ENCODE assay signal across 25 mouse cellular contexts in the genomic region with DNA sequence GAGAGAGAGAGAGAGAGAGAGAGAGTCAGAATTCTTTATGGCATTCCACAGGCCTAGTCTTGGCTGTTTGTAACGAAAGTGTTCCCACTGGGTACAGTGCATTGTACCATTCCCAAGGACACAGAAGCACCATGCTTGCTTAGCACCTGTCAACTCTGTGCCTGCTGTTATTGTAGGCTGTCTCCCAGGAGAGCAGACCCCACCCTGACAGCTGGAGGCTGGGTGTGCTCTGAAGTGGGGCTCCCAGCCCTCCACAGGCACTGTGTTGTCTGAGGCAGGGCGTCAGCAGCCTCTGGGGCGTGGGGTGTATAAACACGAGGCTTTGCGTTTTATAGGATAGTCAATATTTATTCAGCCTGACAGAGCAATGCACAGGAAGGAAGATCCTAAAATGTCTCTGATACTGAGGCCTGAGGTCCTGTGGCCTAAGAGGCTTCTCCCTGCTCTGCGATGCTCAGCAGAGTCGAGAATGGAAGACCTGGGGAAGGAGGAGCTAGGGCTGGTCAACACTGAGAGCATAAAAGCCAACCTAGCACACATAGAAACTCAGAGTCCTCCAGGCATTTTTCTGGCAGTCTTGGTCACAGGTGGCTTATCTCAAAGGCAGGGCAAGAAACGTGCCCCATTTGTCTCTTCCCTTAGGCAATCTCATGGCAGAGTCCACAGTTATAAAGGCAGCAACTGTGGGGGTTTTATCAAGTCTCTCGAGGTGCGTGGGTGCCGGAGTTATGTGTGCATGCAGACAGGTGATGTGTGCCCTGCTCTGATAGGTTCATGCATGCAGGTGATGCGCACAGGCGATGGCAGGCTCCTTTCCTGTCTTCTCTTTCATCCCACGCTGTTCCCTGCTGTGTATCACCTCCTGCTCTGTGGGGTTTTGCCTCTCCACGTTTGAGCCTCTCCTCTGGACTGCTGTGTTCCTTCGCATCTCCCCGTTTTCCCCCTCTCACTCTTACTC.
DNase-seq lines count a peak whose midpoint lies in the region; ATAC-seq and TF ChIP-seq lines count a peak whose summit lies in the region.
"Had no signal": no experiment of that assay in that cellular context is flagged by ENCODE, and none has a peak within 500 bp of the region (broad histone marks: within the 10 kb centered on the region; RNA-seq: fewer than 3 reads in every experiment).

No protein-coding gene starts in this region.

- H3K36me3 ChIP-seq in embryonic facial prominence, embryonic 14.5 days (ENCODE audit: control insufficient read depth, insufficient read depth, low read length): no peaks in the 10 kb centered on the region
- no peaks in the 10 kb centered on the region for H3K36me3 ChIP-seq in embryonic facial prominence, embryonic 10.5 days (replicated peaks)
- H3K36me3 ChIP-seq in limb, embryonic 14.5 days (ENCODE audit: control insufficient read depth, insufficient read depth, low read length): no peaks in the 10 kb centered on the region
- no peaks in the 10 kb centered on the region for H3K36me3 ChIP-seq in limb, embryonic 10.5 days
- no peaks in the 10 kb centered on the region for H3K36me3 ChIP-seq in intestine, embryonic 14.5 days (ENCODE audit: control insufficient read depth, insufficient read depth, low read length)
- no peaks in the 10 kb centered on the region for H3K36me3 ChIP-seq in myocyte (ENCODE audit: control insufficient read depth, insufficient read depth)
- H3K36me3 ChIP-seq: hindbrain, embryonic 12.5 days; liver, embryonic 15.5 days; midbrain, embryonic 10.5 days; midbrain, embryonic 15.5 days had no signal

- no peaks in the 10 kb centered on the region for H3K79me2 ChIP-seq in myocyte (ENCODE audit: control insufficient read depth, insufficient read depth)

- H3K27ac ChIP-seq in embryonic facial prominence, embryonic 14.5 days (replicated peaks; ENCODE audit: low read depth, low read length): no peak overlapping the region
- H3K27ac ChIP-seq in embryonic facial prominence, embryonic 10.5 days (replicated peaks): no peak overlapping the region
- no peak overlapping the region for H3K27ac ChIP-seq in limb, embryonic 14.5 days (replicated peaks; ENCODE audit: low read depth, low read length)
- H3K27ac ChIP-seq in limb, embryonic 10.5 days: no peak overlapping the region
- no peak overlapping the region for H3K27ac ChIP-seq in intestine, embryonic 14.5 days (ENCODE audit: low read depth)
- H3K27ac ChIP-seq: forebrain, embryonic 13.5 days; hindbrain, embryonic 12.5 days; layer of hippocampus, adult 2 months; liver, embryonic 15.5 days; midbrain, embryonic 10.5 days; midbrain, embryonic 15.5 days had no signal

- peak; percentile 33 for DNase-seq in embryonic facial prominence, embryonic 14.5 days (ENCODE audit: low spot score)
- no peak for DNase-seq in embryonic facial prominence, embryonic 10.5 days (ENCODE audit: low spot score)
- DNase-seq in limb, embryonic 14.5 days (ENCODE audit: low spot score): peak; percentile 7
- DNase-seq in limb, embryonic 10.5 days (ENCODE audit: low spot score): no peak
- no peak for DNase-seq in intestine, embryonic 14.5 days (ENCODE audit: low spot score)
- DNase-seq in lung, postnatal 4 days: no peak
- no peak for DNase-seq in cerebellum, postnatal 4 days (ENCODE audit: low spot score in 2 of 2)
- DNase-seq: adrenal gland, adult 8-10 months; cerebellum, adult 8-10 months; cerebellum, postnatal 36 days; gastrocnemius, postnatal 14 days; heart, postnatal 36 days; kidney, adult 2 months; kidney, postnatal 14 days; lung, embryonic 14.5 days; lung, postnatal 14 days had no signal

- no peak overlapping the region for H3ac ChIP-seq in myocyte (ENCODE audit: control insufficient read depth, insufficient read length)

- peak; percentile 80; the same call in 1 of the 2 replicates for ATAC-seq in embryonic facial prominence, embryonic 14.5 days (ENCODE audit: low read depth)
- ATAC-seq in limb, embryonic 14.5 days (ENCODE audit: low FRiP score, low read depth): no peak
- ATAC-seq in intestine, embryonic 14.5 days (replicated peaks; ENCODE audit: low FRiP score, low TSS enrichment, low read depth): peak; percentile 74
- ATAC-seq: forebrain, embryonic 13.5 days; midbrain, embryonic 15.5 days had no signal

- no peak overlapping the region for H3K9ac ChIP-seq in embryonic facial prominence, embryonic 14.5 days (ENCODE audit: low read depth, low read length)
- H3K9ac ChIP-seq in limb, embryonic 14.5 days (ENCODE audit: low read depth, low read length, severe bottlenecking): no peak overlapping the region
- H3K9ac ChIP-seq in intestine, embryonic 14.5 days (ENCODE audit: low read length): no peak overlapping the region
- H3K9ac ChIP-seq: forebrain, embryonic 13.5 days; hindbrain, embryonic 12.5 days; liver, embryonic 15.5 days; lung, embryonic 14.5 days; midbrain, embryonic 15.5 days had no signal

- WGBS in embryonic facial prominence, embryonic 14.5 days: 72% methylated on average over 17 of the region's 17 CpGs
- WGBS in embryonic facial prominence, embryonic 10.5 days: 78% methylated on average over 17 of the region's 17 CpGs
- 71% methylated on average over 17 of the region's 17 CpGs for WGBS in limb, embryonic 14.5 days
- WGBS in limb, embryonic 10.5 days: 76% methylated on average over 17 of the region's 17 CpGs
- 52% methylated on average over 17 of the region's 17 CpGs for WGBS in intestine, embryonic 14.5 days

- H3K27me3 ChIP-seq in embryonic facial prominence, embryonic 14.5 days (replicated peaks; ENCODE audit: control insufficient read depth, insufficient read depth, low read length): no peaks in the 10 kb centered on the region
- no peaks in the 10 kb centered on the region for H3K27me3 ChIP-seq in embryonic facial prominence, embryonic 10.5 days (replicated peaks; ENCODE audit: low read depth, poor library complexity, severe bottlenecking)
- H3K27me3 ChIP-seq in limb, embryonic 14.5 days (ENCODE audit: control insufficient read depth, insufficient read depth, low read length): no peaks in the 10 kb centered on the region
- H3K27me3 ChIP-seq in limb, embryonic 10.5 days (ENCODE audit: low read depth, poor library complexity, severe bottlenecking): no peaks in the 10 kb centered on the region
- no peaks in the 10 kb centered on the region for H3K27me3 ChIP-seq in intestine, embryonic 14.5 days (replicated peaks; ENCODE audit: control insufficient read depth, insufficient read depth, low read length)
- H3K27me3 ChIP-seq in myocyte (ENCODE audit: control insufficient read depth, insufficient read depth, insufficient read length): no peaks in the 10 kb centered on the region
- H3K27me3 ChIP-seq: CH12.LX; forebrain, embryonic 13.5 days; hindbrain, embryonic 12.5 days; liver, embryonic 15.5 days; midbrain, embryonic 15.5 days had no signal

- no peaks in the 10 kb centered on the region for H3K9me3 ChIP-seq in embryonic facial prominence, embryonic 14.5 days (ENCODE audit: control insufficient read depth, low read length)
- no peaks in the 10 kb centered on the region for H3K9me3 ChIP-seq in embryonic facial prominence, embryonic 10.5 days
- no peaks in the 10 kb centered on the region for H3K9me3 ChIP-seq in limb, embryonic 14.5 days (ENCODE audit: control insufficient read depth, low read length)
- H3K9me3 ChIP-seq in limb, embryonic 10.5 days (replicated peaks): no peaks in the 10 kb centered on the region
- H3K9me3 ChIP-seq in intestine, embryonic 14.5 days (ENCODE audit: control insufficient read depth, low read length): no peaks in the 10 kb centered on the region
- H3K9me3 ChIP-seq: forebrain, embryonic 13.5 days; hindbrain, embryonic 12.5 days; liver, embryonic 15.5 days; midbrain, embryonic 10.5 days; midbrain, embryonic 15.5 days had no signal

- TF ChIP-seq POLR2A in limb, embryonic 14.5 days (IDR thresholded peaks at IDR 0.05; ENCODE audit: borderline replicate concordance, extremely low read depth, insufficient read depth, insufficient read length): no peak
- no peak for TF ChIP-seq POLR2A in myocyte (IDR thresholded peaks at IDR 0.05; ENCODE audit: insufficient read length, low read depth)

- no peaks in the 10 kb centered on the region for H3K4me1 ChIP-seq in embryonic facial prominence, embryonic 14.5 days (ENCODE audit: control insufficient read depth, insufficient read depth, low read length)
- H3K4me1 ChIP-seq in embryonic facial prominence, embryonic 10.5 days: no peaks in the 10 kb centered on the region
- peaks cover 8% of the 10 kb centered on the region; the same call in 1 of the 2 replicates for H3K4me1 ChIP-seq in limb, embryonic 14.5 days (ENCODE audit: control insufficient read depth, insufficient read depth, low read length)
- no peaks in the 10 kb centered on the region for H3K4me1 ChIP-seq in limb, embryonic 10.5 days
- H3K4me1 ChIP-seq in intestine, embryonic 14.5 days (replicated peaks; ENCODE audit: control insufficient read depth, insufficient read depth, low read length): no peaks in the 10 kb centered on the region; the same call in none of the 2 replicates
- H3K4me1 ChIP-seq: forebrain, embryonic 13.5 days; hindbrain, embryonic 12.5 days; liver, embryonic 15.5 days; midbrain, embryonic 10.5 days; midbrain, embryonic 15.5 days had no signal

- no peak overlapping the region for H3K4me2 ChIP-seq in embryonic facial prominence, embryonic 14.5 days (ENCODE audit: low read depth, low read length)
- no peak overlapping the region for H3K4me2 ChIP-seq in limb, embryonic 14.5 days (replicated peaks; ENCODE audit: low read depth, low read length, severe bottlenecking)
- no peak overlapping the region for H3K4me2 ChIP-seq in intestine, embryonic 14.5 days (ENCODE audit: low read length)
- H3K4me2 ChIP-seq in myocyte (ENCODE audit: low read depth): peak overlapping the region; percentile 15
- H3K4me2 ChIP-seq: forebrain, embryonic 13.5 days; heart, embryonic 11.5 days; hindbrain, embryonic 12.5 days; liver, embryonic 15.5 days; lung, embryonic 14.5 days; midbrain, embryonic 15.5 days had no signal

- H3K4me3 ChIP-seq in embryonic facial prominence, embryonic 14.5 days (ENCODE audit: low read depth, low read length): no peak overlapping the region
- H3K4me3 ChIP-seq in embryonic facial prominence, embryonic 10.5 days: no peak overlapping the region
- no peak overlapping the region for H3K4me3 ChIP-seq in limb, embryonic 14.5 days (replicated peaks; ENCODE audit: low read length)
- H3K4me3 ChIP-seq in limb, embryonic 10.5 days: no peak overlapping the region
- no peak overlapping the region for H3K4me3 ChIP-seq in intestine, embryonic 14.5 days (ENCODE audit: low read depth, low read length)
- no peak overlapping the region for H3K4me3 ChIP-seq in myocyte
- H3K4me3 ChIP-seq: forebrain, embryonic 13.5 days; hindbrain, embryonic 12.5 days; layer of hippocampus, adult 2 months; liver, embryonic 15.5 days; midbrain, embryonic 10.5 days; midbrain, embryonic 15.5 days had no signal

TF ChIP-seq in myocyte, 11 proteins besides CTCF, POLR2A, EP300 and RAD21 (continues in another document):
- TF ChIP-seq POLR2AphosphoS2 (IDR thresholded peaks at IDR 0.05; ENCODE audit: insufficient read length, low read depth): no peak
- TF ChIP-seq REST (IDR thresholded peaks at IDR 0.05; ENCODE audit: insufficient read depth, insufficient read length): no peak
- peak; percentile 68 for TF ChIP-seq TCF3 (IDR thresholded peaks at IDR 0.05; ENCODE audit: insufficient read length, low read depth)
- peak; percentile 57 to 94 (median 84) for TF ChIP-seq MYOG (IDR thresholded peaks at IDR 0.05; ENCODE audit: control insufficient read depth in 1 of 3, insufficient read depth in 1 of 3, insufficient read length in 2 of 3, low read depth in 2 of 3)
- no peak for TF ChIP-seq E2F4 (IDR thresholded peaks at IDR 0.05; ENCODE audit: insufficient read depth)

Comparison
In these comparisons a context has a peak if more than half of its experiments do, and no peak if none do; other contexts are left out.
1. DNase-seq: peak in embryonic facial prominence, embryonic 14.5 days (single experiment) and limb, embryonic 14.5 days (single experiment); none in embryonic facial prominence, embryonic 10.5 days (single experiment), limb, embryonic 10.5 days (single experiment), intestine, embryonic 14.5 days (single experiment), lung, postnatal 4 days (0 of 2) and cerebellum, postnatal 4 days (0 of 2).